Mouse (Mus musculus): Measurements from ENCODE around the gene Dmgdh.

The Dmgdh gene

GRCm38 (mm10) chr13:93674131-93674561 lies at the start of gene Dmgdh, which contains the start of gene Bhmt2:
Dmgdh (plus strand) TSS chr13:93674433.
Bhmt2 (minus strand) TSS chr13:93674302.
- no peak for DNase-seq (ENCODE audit: extremely low read depth, low read depth)

DNA sequence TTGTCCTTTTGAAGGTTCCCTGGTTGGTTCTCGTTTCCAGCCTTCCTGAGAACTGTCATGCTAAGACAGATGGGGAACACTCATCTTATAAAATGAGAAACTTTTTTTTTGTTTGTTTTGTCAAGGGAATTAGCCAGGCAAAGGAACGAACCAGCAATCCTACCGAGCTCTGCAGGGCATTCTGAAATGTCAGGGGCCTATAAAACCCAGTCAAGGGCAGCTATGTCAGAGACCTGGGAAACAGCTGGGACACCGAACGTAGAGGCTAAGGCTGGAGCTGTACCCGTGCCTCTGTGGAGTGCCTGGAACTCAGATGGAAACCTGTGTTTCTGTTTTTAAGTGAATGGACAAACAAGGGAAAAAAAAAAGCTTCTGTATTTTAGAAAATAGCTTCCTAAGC lies 45.4 kb upstream of the Dmgdh start:
- no peak for DNase-seq (ENCODE audit: extremely low read depth, low read depth)

GRCm38 (mm10) chr13:93630941-93631705 lies 43.1 kb upstream of the Dmgdh start:
- DNase-seq (ENCODE audit: extremely low read depth, low read depth), result no peak

- no peak for DNase-seq (ENCODE audit: extremely low read depth, low read depth)
These were observed 41.3 kb upstream of the Dmgdh start for GRCm38 (mm10) chr13:93632927-93633326.

GRCm38 (mm10) chr13:93636561-93636960 lies 37.7 kb upstream of the Dmgdh start:
- DNase-seq (ENCODE audit: extremely low read depth, low read depth), result no peak

- no peak for DNase-seq (ENCODE audit: extremely low read depth, low read depth)
These were observed 36.7 kb upstream of the Dmgdh start, which contains the start of gene Bhmt for GRCm38 (mm10) chr13:93637282-93638245. Bhmt (minus strand) TSS chr13:93637961.

- no peak for DNase-seq (ENCODE audit: extremely low read depth, low read depth)
These were observed 34.6 kb upstream of the Dmgdh start for GRCm38 (mm10) chr13:93639636-93640035.

GRCm38 (mm10) chr13:93648387-93649130 lies 25.7 kb upstream of the Dmgdh start:
- no peak for DNase-seq (ENCODE audit: extremely low read depth, low read depth)

GRCm38 (mm10) chr13:93653382-93653781 lies 20.9 kb upstream of the Dmgdh start:
- DNase-seq (ENCODE audit: extremely low read depth, low read depth), result no peak

DNA sequence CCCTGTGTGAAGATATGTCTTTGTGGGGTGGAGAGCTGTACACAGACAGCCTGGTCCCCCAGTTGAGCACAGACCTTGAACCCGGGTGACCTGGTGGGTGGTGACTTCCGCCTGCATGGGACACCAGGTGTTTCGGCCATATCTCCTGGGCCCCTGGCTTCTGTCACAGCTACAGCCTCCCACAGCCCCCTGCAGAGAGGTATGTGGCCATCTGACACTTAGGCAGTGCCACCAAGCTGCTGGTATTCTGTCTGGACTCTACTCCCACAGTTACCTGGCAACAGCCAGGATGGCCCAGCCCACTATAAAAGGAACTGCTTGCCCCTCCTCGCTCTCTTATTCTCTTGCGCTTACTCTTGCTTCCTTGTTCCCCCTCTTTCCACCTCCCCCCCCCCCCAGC lies 16.3 kb upstream of the Dmgdh start:
- no peak for DNase-seq (ENCODE audit: extremely low read depth, low read depth)

- no peak for DNase-seq (ENCODE audit: extremely low read depth, low read depth)
These were observed 6.6 kb upstream of the Dmgdh start for GRCm38 (mm10) chr13:93667586-93667985.

GRCm38 (mm10) chr13:93672371-93672770 lies 1.9 kb upstream of the Dmgdh start:
- no peak for DNase-seq (ENCODE audit: extremely low read depth, low read depth)

GRCm38 (mm10) chr13:93673296-93673695 lies 937 bp upstream of the Dmgdh start:
- no peak for DNase-seq (ENCODE audit: extremely low read depth, low read depth)

- no peak for DNase-seq (ENCODE audit: extremely low read depth, low read depth)
These were observed 2.6 kb downstream of the Dmgdh start for GRCm38 (mm10) chr13:93676864-93677263.

DNA sequence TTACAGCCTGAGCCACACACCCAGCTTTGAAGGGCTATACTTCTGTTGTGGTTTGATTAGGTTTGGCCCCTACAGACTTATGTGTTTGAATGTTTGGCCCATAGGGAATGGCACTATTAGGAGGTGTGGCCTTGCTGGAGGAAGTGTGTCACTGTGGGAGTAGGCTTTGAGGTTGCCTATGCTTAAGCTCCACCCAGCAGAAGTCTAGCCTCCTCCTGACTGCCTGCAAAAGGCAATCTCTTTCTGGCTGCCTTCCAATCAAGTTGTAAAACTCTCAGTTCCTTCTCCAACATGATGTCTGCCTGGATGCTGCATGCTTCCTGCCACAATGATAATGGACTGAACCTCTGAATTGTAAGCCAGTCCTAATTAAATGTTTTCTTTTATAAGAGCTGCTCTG lies 9.1 kb downstream of the Dmgdh start:
- DNase-seq (ENCODE audit: extremely low read depth, low read depth), result peak; percentile 39

DNA sequence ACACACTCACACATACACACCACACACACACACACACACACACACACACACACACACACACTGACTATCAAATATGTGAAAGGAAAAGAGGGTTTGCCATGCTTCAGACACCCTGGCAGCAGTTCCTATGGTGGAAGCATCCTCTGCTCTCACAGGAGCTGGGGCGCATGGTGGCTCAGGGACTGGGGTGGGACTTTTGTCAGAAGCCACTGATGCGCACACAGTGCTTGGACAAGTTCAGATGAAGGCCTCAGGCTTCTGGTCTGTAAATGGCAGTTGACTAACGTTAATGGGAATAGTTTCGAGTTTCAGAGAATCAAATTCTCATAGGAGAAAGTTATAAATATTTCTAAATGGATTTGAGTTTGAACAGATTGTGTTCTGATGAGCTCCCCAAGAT lies 11.0 kb downstream of the Dmgdh start:
- DNase-seq (ENCODE audit: extremely low read depth, low read depth), result no peak

DNA sequence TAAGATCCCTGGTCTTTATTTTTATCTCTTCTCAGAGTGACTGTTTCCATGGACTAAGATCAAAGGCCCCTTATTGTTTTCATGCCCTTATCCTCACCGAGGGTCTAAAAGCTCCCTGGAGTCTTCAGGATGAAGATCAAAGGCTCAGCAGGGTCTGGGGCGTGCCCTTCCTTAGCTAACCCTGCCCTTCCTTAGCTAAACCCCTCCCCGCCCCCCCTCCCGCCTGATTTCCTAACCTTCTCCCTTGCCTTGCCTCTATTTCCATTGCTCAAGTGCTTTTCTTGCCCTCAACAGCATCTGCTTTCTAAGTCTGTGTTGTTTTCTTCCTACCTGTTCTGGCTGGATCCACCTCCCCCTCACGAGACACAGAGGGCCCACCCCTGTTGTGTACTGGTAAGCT lies 13.1 kb downstream of the Dmgdh start:
- no peak for DNase-seq (ENCODE audit: extremely low read depth, low read depth)

DNA sequence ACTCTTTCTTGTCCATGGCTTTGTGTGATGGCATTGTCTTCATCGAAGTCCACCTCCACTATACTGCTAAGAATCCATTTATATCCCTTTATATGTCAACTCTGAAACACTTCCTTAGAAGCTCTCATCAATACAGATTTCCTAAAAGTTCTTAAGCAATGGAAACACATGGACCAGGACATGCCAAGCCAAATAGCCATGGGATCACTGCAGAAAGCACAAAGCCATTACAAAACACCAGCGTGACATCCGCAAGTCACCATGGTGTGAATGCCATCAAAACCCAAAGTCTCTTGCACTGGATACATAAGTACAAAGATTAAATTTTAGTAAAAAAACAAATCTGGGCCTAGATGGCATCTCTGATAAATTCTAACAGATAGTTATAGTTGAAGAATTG lies 15.3 kb downstream of the Dmgdh start:
- DNase-seq (ENCODE audit: extremely low read depth, low read depth), result no peak

- DNase-seq (ENCODE audit: extremely low read depth, low read depth), result no peak
These were observed 16.6 kb downstream of the Dmgdh start for GRCm38 (mm10) chr13:93690821-93691220.

DNA sequence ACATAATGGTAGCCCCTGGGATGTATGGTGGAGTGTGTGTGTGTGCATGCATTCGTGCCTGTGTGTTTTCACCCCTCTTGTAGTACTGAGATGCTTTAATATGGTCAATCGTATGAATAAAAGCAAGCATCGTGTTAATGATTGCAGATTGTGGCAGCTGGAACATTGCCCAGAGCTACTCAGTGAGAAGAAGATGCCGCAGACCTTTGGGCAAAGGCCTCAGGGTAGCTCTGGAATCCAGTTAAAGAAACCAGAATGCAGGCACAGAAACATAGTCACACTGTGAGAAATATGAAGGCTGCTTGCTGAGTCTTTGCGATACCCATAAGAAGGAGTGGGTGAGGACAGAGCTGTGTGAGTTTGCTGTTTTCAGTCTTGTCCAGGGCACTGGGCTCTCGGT lies 24.6 kb downstream of the Dmgdh start:
- no peak for DNase-seq (ENCODE audit: extremely low read depth, low read depth)

DNA sequence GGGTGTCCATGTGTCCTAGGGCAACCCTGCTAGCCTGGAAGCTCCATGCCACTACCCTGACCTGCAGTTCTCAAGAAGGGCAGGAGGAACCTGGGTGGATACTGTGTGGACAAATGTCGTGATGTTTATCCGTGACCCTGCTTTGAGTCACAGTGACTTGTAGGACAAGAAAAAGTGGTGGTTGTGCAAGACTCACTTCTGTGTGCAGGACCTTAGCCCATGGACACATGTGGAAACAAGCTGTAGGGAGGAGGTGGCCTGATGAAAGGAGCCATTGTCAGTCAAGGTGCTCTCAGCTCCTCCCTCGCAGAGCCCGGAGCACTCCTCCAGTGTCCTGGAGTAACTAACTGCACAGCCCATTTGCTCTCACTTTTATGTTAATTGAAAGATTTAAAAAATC lies 31.5 kb downstream of the Dmgdh start:
- DNase-seq (ENCODE audit: extremely low read depth, low read depth), result no peak

Measured in MEL-GATA-1-ER (cell line).